Mouse (Mus musculus) stomach, embryonic 14.5 days (tissue): Measurements from ENCODE around the gene Hcn4. TPM values are rescaled to one million over a fixed set of nuclear protein-coding genes. Genes with fewer than 3 reads are reported as not detected.

ENCODE experiments used
- ATAC-seq: fragments of 200-750 bp; cut with Nextera tagmentation; 2 replicates; pipeline ENCODE4 v1.8.0; 2017; ENCODE audit warnings: low read depth, moderate TSS enrichment; ENCODE audit not compliant: insufficient number of reproducible peaks, insufficient read depth, low FRiP score
- H3K27ac ChIP-seq: fragments of 300-500 bp; sonication (generic); 2 replicates; pipeline ENCODE4 v1.5.1; 2014; ENCODE audit warnings: mild to moderate bottlenecking, low read length, moderate library complexity, mixed read lengths
- H3K27me3 ChIP-seq: fragments of 300-500 bp; sonication (generic); 2 replicates; pipeline ENCODE4 v1.6.1; 2014; ENCODE audit warnings: low read length, control low read depth, mixed read lengths; ENCODE audit not compliant: control insufficient read depth, insufficient read depth
- H3K36me3 ChIP-seq: fragments of 300-500 bp; sonication (generic); 2 replicates; pipeline ENCODE4 v1.6.1; 2014; ENCODE audit warnings: mild to moderate bottlenecking, control low read depth, low read length, moderate library complexity, mixed read lengths; ENCODE audit not compliant: control insufficient read depth, insufficient read depth
- H3K4me1 ChIP-seq: fragments of 300-500 bp; sonication (generic); 2 replicates; pipeline ENCODE4 v1.6.1; 2014; ENCODE audit warnings: low read length, control low read depth, mixed read lengths; ENCODE audit not compliant: control insufficient read depth, insufficient read depth
- H3K4me2 ChIP-seq: fragments of 300-500 bp; sonication (generic); replicated peaks from 2 replicates; pipeline ENCODE4 v1.6.1; 2014; ENCODE audit warnings: low read depth, low read length, control low read depth
- H3K4me3 ChIP-seq: fragments of 300-500 bp; sonication (generic); 2 replicates; pipeline ENCODE4 v1.5.1; 2014; ENCODE audit warnings: low read depth, low read length, control low read depth
- H3K9ac ChIP-seq: fragments of 300-500 bp; sonication (generic); replicated peaks from 2 replicates; pipeline ENCODE4 v1.6.1; 2014; ENCODE audit warnings: low read depth, mild to moderate bottlenecking, control low read depth, low read length, moderate library complexity, mixed read lengths
- H3K9me3 ChIP-seq: fragments of 300-500 bp; sonication (generic); 2 replicates; pipeline ENCODE4 v1.6.1; 2016; ENCODE audit warnings: low read depth, low read length, control low read depth; ENCODE audit not compliant: control insufficient read depth
- WGBS: fragments of 180-500 bp; shearing (Covaris S2); extraction: QIAGEN DNeasy Blood & Tissue Kit; methylation state at CpG from one replicate; pipeline ENCODE4 v1.1.7; 2014; 5-methylcytosine and 5-hydroxymethylcytosine counted together
- polyA plus RNA-seq: library from polyadenylated mRNA; unstranded; fragments of >200 nt; fragmentation: Nextera tagmentation; extraction: Ambion mirVana; gene quantifications from 2 replicates; pipeline ENCODE4 v1.2.1, GENCODE M21; 2014

Hcn4 gene
- polyA plus RNA-seq, 1 experiment from 2014 or later: 0.51 TPM

GRCm38 (mm10) chr9:58882686-58883085 lies 59.5 kb downstream of the Hcn4 start:
- WGBS: 33% methylated on average over 1 of the region's 1 CpGs
- Histone ChIP-seq H3K4me1 (no peaks in the 10 kb centered on the region), H3K27ac (no peak overlapping the region), H3K4me2 (no peak overlapping the region), H3K27me3 (no peaks in the 10 kb centered on the region), H3K9me3 (no peaks in the 10 kb centered on the region), H3K36me3 (peaks cover 55% of the 10 kb centered on the region), H3K4me3 (no peak overlapping the region), H3K9ac (no peak overlapping the region)
- no peak for ATAC-seq

- Histone ChIP-seq H3K4me3 (no peak overlapping the region), H3K9me3 (no peaks in the 10 kb centered on the region), H3K9ac (no peak overlapping the region), H3K27me3 (no peaks in the 10 kb centered on the region), H3K27ac (no peak overlapping the region), H3K4me2 (no peak overlapping the region), H3K4me1 (no peaks in the 10 kb centered on the region), H3K36me3 (peaks cover 58% of the 10 kb centered on the region)
- WGBS: 86% methylated on average over 12 of the region's 12 CpGs
- no peak for ATAC-seq
These were observed 66.7 kb downstream of the Hcn4 start for GRCm38 (mm10) chr9:58889782-58890448.

- ATAC-seq: no peak
- Histone ChIP-seq H3K4me1 (no peaks in the 10 kb centered on the region), H3K4me2 (no peak overlapping the region), H3K27me3 (no peaks in the 10 kb centered on the region), H3K9me3 (no peaks in the 10 kb centered on the region), H3K4me3 (no peak overlapping the region), H3K9ac (no peak overlapping the region), H3K27ac (no peak overlapping the region), H3K36me3 (peaks cover 52% of the 10 kb centered on the region)
- WGBS: 96% methylated on average over 8 of the region's 8 CpGs
These were observed 67.7 kb downstream of the Hcn4 start for GRCm38 (mm10) chr9:58890893-58891292.

GRCm38 (mm10) chr9:58891840-58892640 lies 68.8 kb downstream of the Hcn4 start:
- 89% methylated on average over 6 of the region's 6 CpGs for WGBS
- no peak for ATAC-seq
- no peaks in the 10 kb centered on the region for H3K4me1 ChIP-seq
- H3K9ac ChIP-seq: no peak overlapping the region
- no peak overlapping the region for H3K27ac ChIP-seq
- no peaks in the 10 kb centered on the region for H3K9me3 ChIP-seq
- H3K4me2 ChIP-seq: no peak overlapping the region
- no peaks in the 10 kb centered on the region for H3K27me3 ChIP-seq
- H3K36me3 ChIP-seq: peaks cover 52% of the 10 kb centered on the region
- no peak overlapping the region for H3K4me3 ChIP-seq

GRCm38 (mm10) chr9:58899602-58900001 lies 76.4 kb downstream of the Hcn4 start:
- Histone ChIP-seq H3K4me1 (no peaks in the 10 kb centered on the region), H3K27ac (no peak overlapping the region), H3K9me3 (no peaks in the 10 kb centered on the region), H3K27me3 (no peaks in the 10 kb centered on the region), H3K4me3 (no peak overlapping the region), H3K9ac (no peak overlapping the region), H3K36me3 (peaks cover 22% of the 10 kb centered on the region; the same call in 1 of the 2 replicates), H3K4me2 (no peak overlapping the region)
- ATAC-seq: no peak

GRCm38 (mm10) chr9:58902869-58903585 lies 79.8 kb downstream of the Hcn4 start:
- peaks cover 24% of the 10 kb centered on the region for H3K36me3 ChIP-seq
- no peaks in the 10 kb centered on the region for H3K9me3 ChIP-seq
- no peak overlapping the region for H3K4me3 ChIP-seq
- H3K9ac ChIP-seq: no peak overlapping the region
- WGBS: 66% methylated on average over 6 of the region's 6 CpGs
- no peaks in the 10 kb centered on the region for H3K27me3 ChIP-seq
- no peaks in the 10 kb centered on the region for H3K4me1 ChIP-seq
- no peak overlapping the region for H3K27ac ChIP-seq
- H3K4me2 ChIP-seq: no peak overlapping the region
- no peak for ATAC-seq

Other genes starting within 250 kb of the Hcn4 start
- 152 and 154 TPM in 2 replicates for gene Nptn, start 241.2 kb upstream of the Hcn4 start, polyA plus RNA-seq
- 0.67 and 2.5 TPM in 2 replicates for gene Rec114, start 79.4 kb upstream of the Hcn4 start, polyA plus RNA-seq
- 53.3 and 54.6 TPM in 2 replicates for gene Neo1, start 213.0 kb downstream of the Hcn4 start, polyA plus RNA-seq